Mouse (Mus musculus): ENCODE measurements around the gene Gm28305. TPM values are rescaled to one million over a fixed set of nuclear protein-coding genes. Genes with fewer than 3 reads are reported as not detected.

Gm28305 gene
- polyA plus RNA-seq, 1 experiment from 2014 or later = not detected

DNA sequence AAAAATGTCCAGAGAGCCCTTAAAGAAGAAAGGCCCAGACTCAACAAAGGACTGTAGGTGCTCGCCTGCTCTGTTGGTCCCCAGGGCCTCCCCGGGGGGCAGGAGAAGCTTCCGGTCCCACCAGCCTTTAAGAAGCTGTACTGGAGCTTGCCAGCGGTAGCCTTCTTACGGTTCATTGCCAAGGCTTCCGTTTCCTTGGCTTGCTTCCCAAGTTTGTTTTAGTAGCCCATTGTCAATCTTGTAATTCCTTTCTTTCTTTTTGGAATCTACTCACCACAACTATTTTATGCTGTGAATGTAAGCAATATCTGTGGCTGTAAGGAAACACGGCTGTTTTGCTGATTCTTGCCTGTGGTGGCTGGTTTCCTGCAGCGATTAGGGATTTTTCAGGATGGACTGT lies 48.1 kb downstream of the Gm28305 start:
- Histone ChIP-seq H3K4me3 (replicated peaks; ENCODE audit: low read length) (no peak overlapping the region), H3K4me2 (replicated peaks) (no peak overlapping the region), H3K9ac (no peak overlapping the region), H3K27me3 (ENCODE audit: control insufficient read depth, insufficient read depth, low read length) (no peaks in the 10 kb centered on the region), H3K4me1 (replicated peaks; ENCODE audit: control insufficient read depth, insufficient read depth, low read length) (no peaks in the 10 kb centered on the region), H3K27ac (peak overlapping the region; percentile 36), H3K36me3 (replicated peaks; ENCODE audit: control insufficient read depth, insufficient read depth) (peaks cover 18% of the 10 kb centered on the region; the same call in 1 of the 2 replicates), H3K9me3 (ENCODE audit: control insufficient read depth, low read length) (no peaks in the 10 kb centered on the region)
- ATAC-seq (ENCODE audit: low FRiP score) (no peak), DNase-seq (ENCODE audit: low spot score) (no peak)
- WGBS = 63% methylated on average over 8 of the region's 8 CpGs

DNA sequence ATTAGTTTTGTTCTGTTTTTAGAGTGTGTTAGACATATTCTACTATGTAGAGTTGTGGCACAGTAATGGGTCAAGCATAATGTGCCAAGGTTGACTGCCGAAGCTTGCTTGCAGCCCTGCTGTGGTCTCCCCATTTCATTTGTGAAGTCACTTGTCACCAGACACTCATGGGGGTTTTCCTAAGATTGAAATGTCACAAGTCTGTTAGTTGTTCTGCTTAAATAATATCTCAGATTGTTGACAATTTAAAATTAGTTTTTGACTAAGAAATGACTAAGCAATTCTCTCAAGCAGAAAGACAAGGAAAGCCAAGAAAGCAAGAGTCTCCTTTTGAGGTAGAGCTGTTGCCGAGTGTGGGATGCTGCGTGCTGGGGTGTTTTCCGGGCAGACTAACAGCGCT lies 52.5 kb downstream of the Gm28305 start:
- WGBS = 95% methylated on average over 5 of the region's 5 CpGs
- Histone ChIP-seq H3K9me3 (ENCODE audit: control insufficient read depth, low read length) (no peaks in the 10 kb centered on the region), H3K27ac (no peak overlapping the region), H3K4me1 (replicated peaks; ENCODE audit: control insufficient read depth, insufficient read depth, low read length) (no peaks in the 10 kb centered on the region), H3K9ac (no peak overlapping the region), H3K4me3 (replicated peaks; ENCODE audit: low read length) (no peak overlapping the region), H3K4me2 (replicated peaks) (no peak overlapping the region), H3K27me3 (ENCODE audit: control insufficient read depth, insufficient read depth, low read length) (no peaks in the 10 kb centered on the region), H3K36me3 (replicated peaks; ENCODE audit: control insufficient read depth, insufficient read depth) (0 out of 2 replicates have a peak, but pooled peaks cover 3% of the 10 kb centered on the region)
- ATAC-seq (ENCODE audit: low FRiP score) (no peak), DNase-seq (ENCODE audit: low spot score) (no peak)

DNA sequence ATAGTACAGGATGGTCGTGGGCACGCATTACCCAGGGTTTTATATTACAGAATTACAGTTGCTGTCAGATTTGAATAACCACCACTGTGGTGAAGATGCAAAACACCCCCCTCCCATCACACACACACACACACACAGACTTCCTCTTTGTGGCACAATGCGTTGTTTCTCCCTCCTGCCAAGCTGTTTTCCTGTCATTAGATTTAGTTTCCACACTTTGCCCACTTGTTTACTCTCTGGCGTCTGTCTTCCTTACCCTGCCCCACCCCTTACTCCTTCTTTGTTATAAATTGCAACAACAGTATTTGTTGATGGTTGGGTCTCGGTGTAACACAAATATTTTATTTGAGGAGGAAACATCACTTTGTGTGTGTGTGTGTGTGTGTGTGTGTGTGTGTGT lies 57.8 kb downstream of the Gm28305 start:
- no peak for ATAC-seq (ENCODE audit: low FRiP score)
- no peak overlapping the region for H3K4me2 ChIP-seq (replicated peaks)
- no peaks in the 10 kb centered on the region for H3K4me1 ChIP-seq (replicated peaks; ENCODE audit: control insufficient read depth, insufficient read depth, low read length)
- no peak overlapping the region for H3K9ac ChIP-seq
- WGBS = 82% methylated on average over 5 of the region's 5 CpGs
- H3K27ac ChIP-seq = no peak overlapping the region
- H3K27me3 ChIP-seq (ENCODE audit: control insufficient read depth, insufficient read depth, low read length) = no peaks in the 10 kb centered on the region
- DNase-seq (ENCODE audit: low spot score) = no peak
- no peaks in the 10 kb centered on the region for H3K9me3 ChIP-seq (ENCODE audit: control insufficient read depth, low read length)
- H3K4me3 ChIP-seq (replicated peaks; ENCODE audit: low read length) = no peak overlapping the region
- peaks cover 10% of the 10 kb centered on the region; the same call in 1 of the 2 replicates for H3K36me3 ChIP-seq (replicated peaks; ENCODE audit: control insufficient read depth, insufficient read depth)

DNA sequence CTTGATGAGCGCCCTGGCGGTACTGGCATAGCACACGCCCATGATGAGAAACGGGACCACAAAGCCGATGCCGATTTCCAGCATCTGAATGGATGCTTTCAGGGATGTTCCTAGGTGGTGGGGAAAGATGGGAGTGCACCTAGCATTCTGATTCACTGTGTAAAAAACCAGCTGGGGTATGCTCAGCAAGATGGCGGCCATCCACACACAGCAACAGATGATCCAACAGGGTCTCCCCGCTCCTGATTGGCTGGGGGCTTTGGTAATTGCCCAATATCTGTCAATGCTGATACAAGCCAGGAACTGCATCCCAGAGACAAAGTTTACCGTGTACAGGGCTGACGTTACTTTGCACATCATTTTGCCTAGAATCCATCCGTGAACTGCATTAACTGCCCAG lies 58.6 kb downstream of the Gm28305 start:
- H3K4me1 ChIP-seq (replicated peaks; ENCODE audit: control insufficient read depth, insufficient read depth, low read length) = no peaks in the 10 kb centered on the region
- no peak overlapping the region for H3K4me3 ChIP-seq (replicated peaks; ENCODE audit: low read length)
- peaks cover 10% of the 10 kb centered on the region; the same call in 1 of the 2 replicates for H3K36me3 ChIP-seq (replicated peaks; ENCODE audit: control insufficient read depth, insufficient read depth)
- DNase-seq (ENCODE audit: low spot score) (no peak), ATAC-seq (ENCODE audit: low FRiP score) (no peak)
- H3K9me3 ChIP-seq (ENCODE audit: control insufficient read depth, low read length) = no peaks in the 10 kb centered on the region
- H3K27ac ChIP-seq = no peak overlapping the region
- 89% methylated on average over 11 of the region's 11 CpGs for WGBS
- no peak overlapping the region for H3K9ac ChIP-seq
- no peaks in the 10 kb centered on the region for H3K27me3 ChIP-seq (ENCODE audit: control insufficient read depth, insufficient read depth, low read length)
- H3K4me2 ChIP-seq (replicated peaks) = no peak overlapping the region

DNA sequence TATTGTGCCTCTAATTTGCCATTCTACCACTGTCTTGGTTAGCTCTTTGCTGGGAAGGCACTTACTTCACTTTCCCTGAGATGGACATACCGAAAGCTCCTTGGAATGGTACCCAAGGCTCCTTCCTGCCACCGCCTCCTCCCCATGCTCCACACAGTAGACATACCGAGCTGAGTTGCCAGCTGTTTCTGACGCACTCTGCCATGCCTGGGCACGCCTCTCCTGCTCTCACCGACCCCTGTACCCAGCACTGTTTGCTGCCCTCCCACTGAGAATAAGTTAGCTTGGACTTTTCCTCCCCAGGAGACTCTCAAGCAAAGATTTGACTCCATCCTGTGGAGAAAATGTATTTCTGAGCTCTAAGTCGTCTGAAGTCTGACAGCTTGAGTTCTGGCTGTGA lies 60.4 kb downstream of the Gm28305 start:
- Histone ChIP-seq H3K4me1 (replicated peaks; ENCODE audit: control insufficient read depth, insufficient read depth, low read length) (no peaks in the 10 kb centered on the region), H3K36me3 (replicated peaks; ENCODE audit: control insufficient read depth, insufficient read depth) (peaks cover 10% of the 10 kb centered on the region; the same call in 1 of the 2 replicates), H3K4me3 (replicated peaks; ENCODE audit: low read length) (no peak overlapping the region), H3K4me2 (replicated peaks) (no peak overlapping the region), H3K9ac (no peak overlapping the region), H3K27ac (no peak overlapping the region), H3K9me3 (ENCODE audit: control insufficient read depth, low read length) (no peaks in the 10 kb centered on the region), H3K27me3 (ENCODE audit: control insufficient read depth, insufficient read depth, low read length) (no peaks in the 10 kb centered on the region)
- 53% methylated on average over 7 of the region's 7 CpGs for WGBS
- ATAC-seq (ENCODE audit: low FRiP score) (no peak), DNase-seq (ENCODE audit: low spot score) (no peak)

DNA sequence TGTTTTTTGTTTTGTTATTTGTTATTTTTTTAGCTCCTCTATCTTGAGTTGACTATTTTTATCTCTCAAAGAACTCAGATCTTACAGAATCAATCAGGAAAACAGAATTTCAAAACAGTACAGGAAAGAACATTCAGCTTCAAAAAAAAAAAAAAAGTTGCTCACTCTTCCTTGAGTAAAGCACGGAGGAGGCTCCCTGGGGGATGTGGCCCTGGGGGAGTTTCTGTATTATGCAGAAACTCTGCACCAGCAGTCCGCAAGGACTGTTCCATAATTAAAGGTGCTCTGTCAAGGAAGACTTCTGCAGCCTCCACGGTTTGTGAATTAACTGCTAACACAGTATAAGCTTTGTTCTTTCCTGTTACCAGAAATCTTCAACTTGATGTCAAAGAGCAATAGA lies 61.0 kb downstream of the Gm28305 start:
- no peaks in the 10 kb centered on the region for H3K4me1 ChIP-seq (replicated peaks; ENCODE audit: control insufficient read depth, insufficient read depth, low read length)
- H3K9me3 ChIP-seq (ENCODE audit: control insufficient read depth, low read length) = no peaks in the 10 kb centered on the region
- ATAC-seq (ENCODE audit: low FRiP score) (no peak), DNase-seq (ENCODE audit: low spot score) (no peak)
- no peak overlapping the region for H3K4me3 ChIP-seq (replicated peaks; ENCODE audit: low read length)
- H3K27ac ChIP-seq = no peak overlapping the region
- no peak overlapping the region for H3K4me2 ChIP-seq (replicated peaks)
- no peaks in the 10 kb centered on the region for H3K27me3 ChIP-seq (ENCODE audit: control insufficient read depth, insufficient read depth, low read length)
- WGBS = 29% methylated on average over 3 of the region's 3 CpGs
- H3K9ac ChIP-seq = no peak overlapping the region
- H3K36me3 ChIP-seq (replicated peaks; ENCODE audit: control insufficient read depth, insufficient read depth) = peaks cover 10% of the 10 kb centered on the region; the same call in 1 of the 2 replicates

DNA sequence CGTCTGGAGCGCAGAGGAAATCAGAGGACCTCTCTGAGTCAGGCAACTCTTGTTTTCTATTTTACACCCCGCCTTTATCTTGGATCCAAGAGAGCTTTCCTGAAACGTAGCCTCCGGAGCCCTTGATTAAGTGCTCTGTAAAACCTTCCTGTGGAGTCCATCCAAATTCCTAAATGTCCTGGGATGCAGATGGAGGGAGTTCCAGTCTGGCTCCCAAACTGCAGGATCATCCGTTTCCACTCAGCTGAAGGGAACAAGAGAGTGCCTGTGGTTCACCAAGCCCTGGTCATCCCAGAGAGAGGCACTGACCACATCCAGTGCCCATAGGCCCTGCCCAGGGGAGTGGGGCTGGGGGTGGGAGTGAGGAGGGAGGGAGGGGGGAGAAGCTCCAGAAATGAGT lies 61.8 kb downstream of the Gm28305 start:
- H3K4me2 ChIP-seq (replicated peaks) = no peak overlapping the region

DNA sequence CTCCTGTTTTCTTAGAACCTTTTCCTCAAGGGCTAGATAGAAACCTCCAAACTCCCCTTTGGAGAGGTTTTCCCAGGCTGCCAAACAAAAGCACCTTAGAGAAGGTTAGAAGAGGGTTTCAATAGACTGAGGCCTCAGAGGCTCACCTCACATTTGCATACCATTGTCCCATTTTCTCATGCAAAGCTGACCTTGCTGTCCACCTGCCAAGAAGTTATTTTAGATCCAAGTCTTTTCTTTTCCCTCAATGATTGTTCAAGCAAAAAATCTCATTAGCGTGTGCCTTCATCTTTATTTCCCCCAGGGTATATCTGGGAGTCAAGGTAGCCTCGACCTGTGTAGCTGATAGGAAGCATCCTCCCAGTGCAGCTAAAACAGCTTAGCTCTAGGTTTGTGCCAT lies 62.4 kb downstream of the Gm28305 start:
- H3K4me1 ChIP-seq (replicated peaks; ENCODE audit: control insufficient read depth, insufficient read depth, low read length) = no peaks in the 10 kb centered on the region
- H3K9ac ChIP-seq = no peak overlapping the region
- H3K27me3 ChIP-seq (ENCODE audit: control insufficient read depth, insufficient read depth, low read length) = no peaks in the 10 kb centered on the region
- no peak overlapping the region for H3K4me3 ChIP-seq (replicated peaks; ENCODE audit: low read length)
- no peaks in the 10 kb centered on the region for H3K9me3 ChIP-seq (ENCODE audit: control insufficient read depth, low read length)
- no peak overlapping the region for H3K4me2 ChIP-seq (replicated peaks)
- 34% methylated on average over 2 of the region's 2 CpGs for WGBS
- H3K36me3 ChIP-seq (replicated peaks; ENCODE audit: control insufficient read depth, insufficient read depth) = peaks cover 7% of the 10 kb centered on the region; the same call in 1 of the 2 replicates
- DNase-seq (ENCODE audit: low spot score) (no peak), ATAC-seq (ENCODE audit: low FRiP score) (no peak)
- H3K27ac ChIP-seq = no peak overlapping the region

More for the DNA sequence above, 61.8 kb downstream of the Gm28305 start:
- Histone ChIP-seq H3K4me3 (replicated peaks; ENCODE audit: low read length) (no peak overlapping the region), H3K9me3 (ENCODE audit: control insufficient read depth, low read length) (no peaks in the 10 kb centered on the region), H3K9ac (no peak overlapping the region), H3K4me1 (replicated peaks; ENCODE audit: control insufficient read depth, insufficient read depth, low read length) (no peaks in the 10 kb centered on the region), H3K36me3 (replicated peaks; ENCODE audit: control insufficient read depth, insufficient read depth) (peaks cover 9% of the 10 kb centered on the region; the same call in 1 of the 2 replicates), H3K27me3 (ENCODE audit: control insufficient read depth, insufficient read depth, low read length) (no peaks in the 10 kb centered on the region), H3K27ac (no peak overlapping the region)
- ATAC-seq (ENCODE audit: low FRiP score) (no peak), DNase-seq (ENCODE audit: low spot score) (no peak)
- WGBS = 38% methylated on average over 6 of the region's 6 CpGs

DNA sequence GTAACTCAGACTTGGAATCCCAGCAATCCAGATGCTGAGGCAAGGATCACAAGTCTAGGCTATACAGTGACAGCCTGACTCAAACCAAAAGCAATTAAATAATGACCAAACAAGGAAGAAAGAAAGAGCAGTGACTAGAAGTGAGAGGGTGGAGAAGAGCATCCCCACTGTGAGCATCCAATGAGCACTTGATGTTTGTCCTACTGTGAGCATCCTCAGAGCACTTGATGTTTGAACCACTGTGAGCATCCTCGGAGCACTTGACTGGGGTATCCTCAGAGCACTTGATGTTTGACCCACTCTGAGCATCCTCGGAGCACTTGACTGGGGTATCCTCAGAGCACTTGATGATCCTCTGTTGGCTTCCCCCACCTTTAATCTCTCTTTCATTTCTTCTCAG lies 64.5 kb downstream of the Gm28305 start:
- no peak overlapping the region for H3K4me2 ChIP-seq (replicated peaks)
- H3K9ac ChIP-seq = no peak overlapping the region
- no peaks in the 10 kb centered on the region for H3K4me1 ChIP-seq (replicated peaks; ENCODE audit: control insufficient read depth, insufficient read depth, low read length)
- H3K27me3 ChIP-seq (ENCODE audit: control insufficient read depth, insufficient read depth, low read length) = no peaks in the 10 kb centered on the region
- H3K27ac ChIP-seq = no peak overlapping the region
- ATAC-seq (ENCODE audit: low FRiP score) (no peak), DNase-seq (ENCODE audit: low spot score) (no peak)
- H3K4me3 ChIP-seq (replicated peaks; ENCODE audit: low read length) = no peak overlapping the region
- H3K36me3 ChIP-seq (replicated peaks; ENCODE audit: control insufficient read depth, insufficient read depth) = no peaks in the 10 kb centered on the region
- H3K9me3 ChIP-seq (ENCODE audit: control insufficient read depth, low read length) = no peaks in the 10 kb centered on the region
- 88% methylated on average over 2 of the region's 2 CpGs for WGBS

DNA sequence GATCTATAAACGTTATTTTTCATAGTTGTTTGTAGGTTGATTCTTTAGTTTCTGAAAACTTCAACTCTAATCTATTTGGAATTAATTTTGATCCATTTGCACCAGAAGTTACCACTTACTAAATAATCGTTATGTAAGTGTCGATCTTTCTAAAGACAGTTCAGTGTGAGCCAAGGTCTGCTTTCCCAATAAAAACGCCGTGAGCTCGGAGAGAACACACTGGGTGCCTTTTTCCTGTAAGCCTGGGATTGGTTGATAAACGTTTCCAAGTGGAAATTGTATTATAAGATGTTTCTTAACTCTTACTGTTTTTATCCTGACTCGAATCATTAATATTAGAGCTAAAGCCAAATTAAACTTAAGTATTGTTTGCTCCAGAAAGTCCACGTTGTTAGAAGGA lies 66.5 kb downstream of the Gm28305 start:
- Histone ChIP-seq H3K4me3 (replicated peaks; ENCODE audit: low read length) (no peak overlapping the region), H3K36me3 (replicated peaks; ENCODE audit: control insufficient read depth, insufficient read depth) (no peaks in the 10 kb centered on the region), H3K27ac (no peak overlapping the region), H3K4me2 (replicated peaks) (no peak overlapping the region), H3K4me1 (replicated peaks; ENCODE audit: control insufficient read depth, insufficient read depth, low read length) (no peaks in the 10 kb centered on the region), H3K27me3 (ENCODE audit: control insufficient read depth, insufficient read depth, low read length) (no peaks in the 10 kb centered on the region), H3K9me3 (ENCODE audit: control insufficient read depth, low read length) (0 out of 2 replicates have a peak, but pooled peaks cover 3% of the 10 kb centered on the region), H3K9ac (no peak overlapping the region)
- no peak for ATAC-seq (ENCODE audit: low FRiP score)
- no peak for DNase-seq (ENCODE audit: low spot score)
- 89% methylated on average over 9 of the region's 9 CpGs for WGBS

Data from hindbrain, embryonic 14.5 days (tissue).